Mouse (Mus musculus): ENCODE data around the gene Tspan9.

The Tspan9 gene

DNA sequence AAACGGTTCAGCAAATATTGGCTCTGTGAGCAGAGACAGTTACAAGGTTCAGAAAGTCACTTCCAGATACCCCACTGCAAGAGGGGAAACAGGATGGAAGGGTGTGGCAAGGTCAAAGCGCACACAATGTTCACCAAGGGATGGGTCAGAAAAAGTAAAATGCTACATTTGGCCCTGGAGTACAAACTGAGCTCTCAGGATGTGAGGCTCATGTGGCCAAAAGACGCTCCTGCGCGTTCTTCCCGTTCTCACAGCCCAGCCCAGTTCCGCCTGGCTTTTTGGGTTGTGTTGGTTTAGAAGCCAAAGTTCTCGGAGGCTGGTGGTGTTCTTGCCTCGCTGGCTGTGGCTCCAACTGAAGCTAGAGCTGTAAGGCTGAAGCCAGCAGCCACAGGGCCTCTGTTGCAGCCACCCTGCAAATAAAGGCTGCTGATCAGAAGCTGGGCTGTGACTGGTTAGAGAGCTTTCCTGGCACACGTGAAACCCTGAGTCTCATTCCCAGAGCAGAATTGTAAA is 9.7 kb downstream of the Tspan9 start:
- no peak for DNase-seq (ENCODE audit: low read depth, low spot score)

DNA sequence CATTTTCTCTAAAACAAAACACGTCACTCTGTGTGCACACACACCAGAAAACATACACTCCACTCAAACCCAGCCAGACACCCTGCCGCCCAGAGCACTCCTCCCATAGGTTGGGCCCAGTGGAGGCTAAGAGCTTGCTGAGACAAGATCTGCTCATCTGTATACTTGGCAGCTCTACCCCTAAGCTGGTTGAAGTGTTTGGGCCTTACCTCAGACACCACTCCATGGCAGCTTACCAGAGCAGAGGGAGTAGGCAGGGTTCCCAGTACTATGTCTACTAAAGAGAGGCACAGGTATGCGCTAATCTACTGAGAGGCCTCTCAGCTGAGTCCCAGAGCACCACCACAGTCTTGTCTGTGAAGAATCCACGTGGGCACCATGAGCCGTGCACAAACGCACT is 10.8 kb downstream of the Tspan9 start:
- DNase-seq (ENCODE audit: low read depth, low spot score), result no peak

DNA sequence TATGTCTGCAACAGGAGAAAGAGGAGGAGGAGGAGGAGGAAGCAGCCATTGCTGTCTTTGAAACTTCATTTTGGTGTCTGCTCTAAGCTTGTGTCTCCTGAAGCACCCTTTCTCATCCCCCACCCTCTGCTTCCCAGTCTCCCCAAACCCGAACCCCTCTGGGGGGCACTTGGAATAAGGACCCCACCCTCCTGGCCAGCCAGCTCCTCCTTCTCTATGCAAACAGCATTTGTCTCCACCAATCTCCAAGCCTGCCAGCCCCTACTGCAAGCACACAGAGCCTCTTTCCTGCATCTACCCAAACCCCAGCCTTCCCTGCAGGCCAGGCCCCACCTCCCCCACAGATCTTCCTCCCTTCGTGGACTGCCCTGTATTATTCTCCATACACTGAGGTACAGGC is 12.0 kb downstream of the Tspan9 start:
- no peak for DNase-seq (ENCODE audit: low read depth, low spot score)

DNA sequence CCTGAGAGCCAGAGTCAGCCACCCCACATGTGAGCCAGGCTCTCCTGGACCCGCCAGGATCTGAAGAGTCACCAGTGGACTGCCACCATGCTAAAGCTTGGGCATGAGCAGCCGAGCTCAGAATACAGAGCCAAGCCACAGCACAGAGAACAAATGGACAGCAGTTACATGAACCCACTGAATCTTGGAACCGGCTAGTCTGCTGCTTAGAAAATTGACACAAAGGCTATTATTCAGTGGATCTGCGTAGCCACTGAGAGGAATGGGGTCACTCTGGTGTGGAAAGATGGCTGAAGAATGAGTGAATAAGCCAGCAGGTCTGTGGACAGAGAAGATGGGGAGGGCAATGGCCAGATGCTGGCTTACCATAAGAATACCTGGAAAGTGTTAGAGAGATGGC is 12.7 kb downstream of the Tspan9 start:
- no peak for DNase-seq (ENCODE audit: low read depth, low spot score)

DNA sequence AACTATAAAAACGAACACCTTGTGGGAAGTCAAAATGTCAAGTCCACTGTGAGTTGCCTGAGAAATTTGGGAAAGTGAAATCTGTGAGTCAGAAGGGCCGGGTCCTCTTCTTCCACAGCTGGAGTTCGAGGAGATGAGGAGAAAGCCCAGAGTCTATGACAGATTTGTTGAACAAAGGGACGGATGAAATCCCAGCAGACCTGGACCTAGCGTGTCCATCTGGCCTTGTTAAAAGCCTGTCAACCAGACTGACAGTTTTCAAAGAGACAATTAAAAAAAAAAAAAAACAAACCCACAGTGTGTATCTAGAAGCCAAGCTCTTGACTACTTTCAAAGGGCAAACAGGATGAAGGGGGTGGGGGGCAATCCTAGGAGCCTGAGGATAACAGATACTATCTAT is 14.0 kb downstream of the Tspan9 start:
- DNase-seq (ENCODE audit: low read depth, low spot score), result no peak

DNA sequence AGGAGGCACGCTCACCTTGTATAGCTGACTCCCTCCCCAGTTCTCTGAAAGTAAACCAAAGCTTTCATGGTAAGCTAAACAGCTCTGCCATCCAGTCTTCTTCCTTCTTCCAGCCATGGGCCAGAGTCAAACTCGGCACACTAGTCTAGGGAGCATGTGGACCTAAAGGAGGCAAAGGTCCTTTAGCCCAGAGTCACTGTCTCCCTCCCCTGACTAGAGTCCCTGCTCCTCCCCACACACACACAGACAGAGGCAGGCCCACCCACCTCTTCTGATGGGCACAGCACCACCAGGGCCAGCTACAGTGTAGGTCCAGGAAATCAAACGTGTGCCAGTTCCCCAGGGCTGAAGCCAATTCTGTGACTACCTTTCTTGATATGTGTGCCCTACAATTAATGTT is 16.1 kb downstream of the Tspan9 start:
- DNase-seq (ENCODE audit: low read depth, low spot score), result no peak

GRCm38 (mm10) chr6:128126876-128127275 is 16.5 kb downstream of the Tspan9 start:
- DNase-seq (ENCODE audit: low read depth, low spot score), result no peak

DNA sequence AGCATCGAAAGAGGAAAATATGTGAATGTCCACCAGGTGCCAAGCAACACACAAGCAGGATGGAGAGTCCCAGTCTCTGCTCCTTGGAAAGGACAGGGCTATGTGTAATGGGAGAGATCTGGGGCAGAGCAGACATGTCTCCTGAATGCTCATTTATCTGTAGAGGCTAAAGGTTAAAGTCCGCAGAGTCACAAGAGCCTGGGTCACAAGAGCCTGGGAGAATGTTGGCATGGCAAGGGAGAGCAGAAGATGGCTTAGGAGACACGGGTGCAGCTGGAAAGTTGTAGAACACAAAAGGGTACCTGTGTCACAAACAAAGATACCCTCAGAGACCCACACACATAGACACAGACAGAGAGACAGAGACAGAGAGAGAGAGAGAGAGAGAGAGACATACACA is 17.9 kb downstream of the Tspan9 start:
- no peak for DNase-seq (ENCODE audit: low read depth, low spot score)

DNA sequence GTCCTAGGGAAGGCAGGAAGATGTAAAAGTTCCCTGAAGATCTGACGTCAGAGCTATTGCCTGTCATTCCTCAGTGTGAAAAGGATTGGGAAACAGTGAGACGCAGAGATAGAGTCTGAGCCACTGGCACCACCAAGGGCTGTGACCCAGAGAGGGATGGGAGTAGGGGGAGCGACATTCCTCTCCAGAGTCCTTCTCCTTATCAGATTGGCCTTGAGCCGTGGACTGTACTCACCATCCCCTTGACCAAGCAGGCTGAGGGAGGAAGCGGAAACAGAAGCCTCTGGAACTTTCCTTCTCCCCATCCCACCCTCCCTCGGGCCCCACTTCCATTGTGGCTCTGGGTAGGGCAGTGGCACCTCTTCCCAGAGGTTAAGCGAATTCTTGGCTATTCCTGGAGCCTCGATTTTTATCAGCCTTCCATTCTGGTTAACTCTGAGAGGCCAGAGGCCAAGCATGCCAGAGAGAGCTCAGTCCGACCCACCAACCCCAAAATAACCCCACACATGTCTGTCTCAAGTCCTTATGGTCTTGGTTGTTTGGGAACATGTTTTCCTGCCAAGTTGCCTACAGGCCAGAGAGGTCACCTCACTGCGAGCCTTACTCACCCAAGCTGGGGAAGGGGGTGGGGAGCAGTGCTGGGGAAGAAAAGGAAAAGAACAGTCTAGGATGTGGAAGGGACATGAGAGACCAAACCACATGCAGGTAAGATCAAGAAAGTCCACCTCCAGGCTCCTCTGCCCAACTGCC is 19.0 kb downstream of the Tspan9 start:
- no peak for DNase-seq (ENCODE audit: low read depth, low spot score)

DNA sequence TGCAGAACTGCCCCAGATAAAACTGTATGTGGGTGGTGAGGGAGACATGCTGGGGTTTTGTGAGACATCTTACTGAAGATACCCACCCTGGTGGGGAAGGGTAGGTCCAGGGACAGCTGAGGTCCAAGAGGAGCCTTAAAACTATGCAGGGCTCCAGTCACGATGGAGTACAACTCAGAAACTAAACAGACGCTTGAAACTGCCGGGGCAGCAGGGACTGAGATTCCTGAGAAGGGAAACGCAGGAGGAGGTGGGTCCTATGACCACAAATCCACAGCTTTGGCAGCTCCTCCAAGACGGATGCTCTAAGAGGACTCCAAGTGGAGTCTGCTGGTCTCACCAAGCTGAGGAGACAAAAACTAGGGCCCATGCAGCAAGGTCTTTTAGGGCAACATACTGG is 21.3 kb downstream of the Tspan9 start:
- DNase-seq (ENCODE audit: low read depth, low spot score), result no peak

DNA sequence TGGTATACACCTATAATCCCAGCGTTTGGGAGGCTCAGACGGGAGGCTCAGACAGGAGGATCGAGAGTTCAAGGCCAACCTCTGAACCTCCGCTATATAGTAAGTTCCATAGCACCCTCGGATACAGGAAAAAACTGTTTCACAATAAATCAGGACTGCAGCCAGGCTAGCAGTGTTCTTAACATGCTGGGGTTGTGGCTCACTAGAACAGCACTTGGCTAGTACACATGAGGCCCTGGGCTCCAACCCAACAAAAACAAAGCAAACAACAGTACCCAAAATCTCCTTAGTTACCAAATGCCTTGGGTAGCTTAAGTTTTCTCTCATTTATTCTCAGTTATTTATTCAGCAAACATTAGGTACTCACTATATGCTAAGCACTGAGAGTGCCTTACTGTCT is 21.7 kb downstream of the Tspan9 start:
- DNase-seq (ENCODE audit: low read depth, low spot score), result no peak

GRCm38 (mm10) chr6:128120806-128121205 is 22.6 kb downstream of the Tspan9 start:
- no peak for DNase-seq (ENCODE audit: low read depth, low spot score)

DNA sequence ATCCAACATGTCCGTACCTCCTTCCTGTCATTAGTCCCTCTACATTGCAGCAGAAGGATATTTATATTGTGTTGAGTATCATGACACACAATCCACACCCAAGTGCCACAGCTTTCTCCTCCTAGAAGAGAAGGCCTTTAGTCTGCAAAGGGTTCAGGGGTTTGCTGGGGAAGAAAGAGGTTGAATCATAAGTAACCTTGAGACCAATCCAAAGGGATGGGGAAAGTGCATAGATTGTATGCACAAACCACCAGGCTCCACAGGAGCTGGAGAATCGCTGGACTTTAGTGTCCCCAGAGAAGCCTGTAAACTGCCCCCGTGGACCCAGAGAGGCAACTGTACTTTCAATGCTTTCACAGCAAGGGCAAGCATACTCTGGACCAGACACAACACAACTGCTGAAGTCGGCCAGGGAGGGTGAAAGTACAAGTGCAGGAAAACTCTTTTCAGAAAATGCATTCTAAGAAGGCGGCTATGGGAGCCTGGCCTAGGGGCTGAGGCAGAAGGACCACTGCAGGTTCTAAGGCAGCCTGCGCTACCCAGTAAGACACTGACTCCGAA is 24.6 kb downstream of the Tspan9 start:
- no peak for DNase-seq (ENCODE audit: low read depth, low spot score)

- DNase-seq (ENCODE audit: low read depth, low spot score), result no peak
Observed at GRCm38 (mm10) chr6:128116836-128117542, 26.4 kb downstream of the Tspan9 start.

DNA sequence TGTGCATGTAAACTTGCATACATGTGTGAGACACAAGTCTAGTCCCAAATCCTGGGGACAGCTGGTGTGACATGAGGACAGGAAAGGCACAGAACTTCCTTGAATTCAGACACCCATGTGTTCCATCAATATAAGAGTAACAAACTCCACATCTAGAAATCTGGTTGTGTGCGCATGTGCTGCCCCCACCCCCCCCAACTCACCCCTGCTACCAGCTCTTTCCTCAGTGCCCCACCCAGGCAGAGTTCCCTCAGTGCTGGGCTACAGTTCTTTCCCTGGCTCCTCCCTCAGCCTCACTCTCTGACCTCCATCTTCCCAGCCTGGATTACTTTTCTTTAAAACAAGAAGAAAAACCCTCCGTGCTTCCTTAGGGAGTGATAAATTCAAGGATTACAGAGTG is 27.1 kb downstream of the Tspan9 start:
- no peak for DNase-seq (ENCODE audit: low read depth, low spot score)

- DNase-seq (ENCODE audit: low read depth, low spot score), result no peak
Observed at GRCm38 (mm10) chr6:128115121-128115520, 28.3 kb downstream of the Tspan9 start.

DNA sequence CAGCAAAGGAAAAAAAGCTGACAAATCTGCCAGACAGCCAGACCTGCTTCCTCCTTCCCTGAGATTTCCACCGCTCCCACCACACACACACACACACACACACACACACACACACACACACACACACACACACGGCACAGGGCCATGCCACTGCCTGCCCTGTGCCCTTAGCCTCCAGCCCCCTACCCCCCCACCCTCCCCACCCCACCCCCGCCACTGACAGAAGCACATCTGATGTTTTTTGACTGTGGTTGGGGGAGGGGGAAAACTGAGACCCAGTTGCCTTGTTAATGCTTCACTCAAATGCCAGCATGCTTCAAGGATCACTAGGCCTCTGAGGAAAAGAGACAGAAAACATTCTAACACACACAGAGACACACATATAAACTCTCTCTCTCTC is 30.8 kb downstream of the Tspan9 start:
- DNase-seq (ENCODE audit: low read depth, low spot score), result no peak

DNA sequence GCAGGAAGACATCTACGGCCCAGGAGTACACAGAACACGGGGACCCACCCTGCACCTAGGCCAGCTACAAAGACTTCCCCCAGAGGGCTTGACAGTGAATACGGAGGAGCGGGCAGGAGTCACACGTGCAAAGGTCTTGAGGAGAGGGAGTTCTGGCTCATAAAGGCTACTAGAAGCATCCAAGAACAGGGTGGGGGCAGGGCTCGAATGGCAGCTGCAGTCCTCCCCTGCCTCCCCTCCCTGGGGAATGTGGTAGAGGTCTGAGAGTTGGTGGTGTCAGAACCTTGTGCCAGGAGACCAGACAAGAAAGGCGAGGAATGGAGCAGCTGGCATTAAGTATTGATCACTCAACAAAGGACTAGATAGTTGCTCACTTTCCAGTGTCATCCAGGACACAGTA is 31.6 kb downstream of the Tspan9 start:
- no peak for DNase-seq (ENCODE audit: low read depth, low spot score)

DNA sequence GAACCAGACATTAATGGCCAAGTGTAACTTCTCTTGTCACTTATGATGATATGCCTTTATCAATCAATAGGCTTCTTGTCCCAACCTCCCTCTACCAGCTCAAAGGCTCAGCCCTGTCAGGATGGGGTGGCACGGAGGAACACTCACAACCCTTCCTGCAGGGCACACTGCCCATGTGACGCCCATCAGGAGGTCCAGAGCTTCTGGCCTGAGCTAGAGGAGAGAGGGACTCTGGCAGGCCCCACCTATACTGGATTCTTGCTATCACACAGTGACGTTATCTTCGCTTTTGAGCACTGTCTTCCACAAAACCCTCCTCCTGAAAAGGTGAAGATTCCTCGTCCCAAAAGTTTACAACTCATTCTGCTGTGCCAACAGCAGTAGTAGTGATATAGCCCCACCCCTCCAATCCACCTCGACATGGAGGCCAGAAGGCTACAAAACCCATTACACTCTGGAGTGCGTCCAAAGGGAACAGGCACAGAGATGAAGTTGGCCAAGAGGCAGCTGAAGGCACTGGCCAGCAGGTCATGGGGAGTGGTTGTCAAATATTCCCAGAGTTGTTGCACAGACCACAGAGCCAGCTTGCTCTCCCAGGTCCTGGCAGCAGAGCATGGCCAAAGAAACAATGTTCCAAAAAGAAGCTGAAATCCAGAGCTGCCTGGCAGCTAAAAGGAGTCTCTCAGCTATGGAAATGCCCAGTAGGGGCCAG is 34.9 kb downstream of the Tspan9 start:
- DNase-seq (ENCODE audit: low read depth, low spot score), result no peak

DNA sequence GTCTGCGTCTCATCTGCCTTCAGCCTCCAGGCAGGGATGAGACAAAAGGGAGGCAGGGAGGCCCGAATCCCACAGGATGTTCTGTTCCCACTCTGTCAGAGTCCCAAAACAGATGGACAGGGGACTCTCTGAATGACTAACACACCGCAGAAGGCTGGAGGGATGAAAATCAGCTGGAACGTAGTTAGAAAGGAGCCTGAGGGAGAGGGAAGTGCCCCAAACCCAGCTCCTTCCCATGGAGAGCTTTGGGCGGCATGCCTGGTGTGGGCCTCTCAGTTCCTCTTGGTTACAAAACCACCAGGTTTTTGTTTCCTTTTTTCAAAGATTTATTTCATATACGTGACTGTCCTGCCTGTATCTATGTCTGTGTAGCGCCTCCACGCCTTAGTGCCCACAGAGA is 35.7 kb downstream of the Tspan9 start:
- no peak for DNase-seq (ENCODE audit: low read depth, low spot score)

GRCm38 (mm10) chr6:128106154-128106553 is 37.2 kb downstream of the Tspan9 start:
- DNase-seq (ENCODE audit: low read depth, low spot score), result no peak

- no peak for DNase-seq (ENCODE audit: low read depth, low spot score)
Observed at GRCm38 (mm10) chr6:128104712-128105324, 38.6 kb downstream of the Tspan9 start.
